Mouse (Mus musculus): ENCODE results near the gene Eif5a.

DNA sequence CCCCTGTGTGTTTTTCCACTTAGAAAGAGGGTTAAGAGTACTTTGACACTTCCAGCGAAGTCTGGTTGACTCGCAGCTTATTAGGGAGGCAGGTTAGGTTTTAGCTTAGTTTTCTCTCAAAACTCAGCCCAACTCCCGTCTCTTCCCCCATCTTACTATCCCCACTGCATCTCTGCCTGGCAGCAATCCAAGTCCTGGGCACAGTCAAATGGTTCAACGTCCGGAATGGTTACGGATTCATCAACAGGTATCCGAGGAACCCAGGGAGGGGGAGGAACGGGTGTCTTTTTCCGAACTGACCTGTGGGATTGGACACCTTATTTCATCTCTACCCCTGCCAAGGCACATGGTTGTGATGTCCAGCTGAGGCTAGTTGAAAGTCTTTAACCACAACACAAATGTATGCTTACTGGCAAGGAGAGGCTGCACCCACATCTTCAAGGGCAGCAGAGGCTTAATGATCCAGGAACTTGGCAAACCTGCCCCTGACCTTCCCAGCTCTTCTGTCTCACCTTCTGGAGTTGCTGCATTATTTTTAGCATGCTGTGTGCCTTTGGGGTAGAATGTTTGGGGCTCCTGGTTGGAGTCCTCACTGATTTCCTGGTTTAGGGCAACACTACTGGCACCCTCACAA, 15.1 kb upstream of the Eif5a start:
- TF ChIP-seq GATA1 (IDR thresholded peaks at IDR 0.05; ENCODE audit: borderline replicate concordance, low read length) (no peak), FLI1 (IDR thresholded peaks at IDR 0.05; ENCODE audit: low read length) (no peak)

All from megakaryocyte, embryonic 14.5 days (primary cell).